Mouse (Mus musculus): Measurements from ENCODE around the gene 1500015O10Rik. TPM values are rescaled to one million over a fixed set of nuclear protein-coding genes. Genes with fewer than 3 reads are reported as not detected.
A peak's percentile ranks its signal among the peaks of the same experiment; 100 is the strongest.

Gene 1500015O10Rik
- total RNA-seq, 2 experiments from 2014 or later = 2.7 to 9.3 TPM

DNA sequence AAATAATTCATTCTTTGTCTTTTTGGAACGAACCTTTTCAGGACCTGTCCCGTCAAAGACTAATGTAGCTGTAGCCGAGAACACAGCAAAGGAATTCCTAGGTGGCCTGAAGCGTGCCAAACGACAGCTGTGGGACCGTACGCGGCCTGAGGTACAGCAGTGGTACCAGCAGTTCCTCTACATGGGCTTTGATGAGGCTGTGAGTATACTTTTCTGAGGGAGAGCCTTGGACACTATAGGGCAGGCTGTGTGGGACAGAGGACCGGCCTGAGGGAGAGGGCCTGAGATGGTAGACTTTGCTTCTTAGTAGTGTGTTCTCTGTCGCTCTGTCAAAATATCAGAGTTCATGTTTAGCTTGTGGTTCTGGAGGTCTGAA, 8.1 kb downstream of the 1500015O10Rik start:
- no peak for DNase-seq
- no peak overlapping the region for H3K4me3 ChIP-seq
- no peak for TF ChIP-seq CTCF (IDR thresholded peaks at IDR 0.05)
- intact Hi-C loops (cut with DNase I) = loop anchor here (1.0 kb wide), 1 partner anchor 439 kb away; no protein-coding TSS in a partner anchor
- H3K27ac ChIP-seq = no peak overlapping the region

DNA sequence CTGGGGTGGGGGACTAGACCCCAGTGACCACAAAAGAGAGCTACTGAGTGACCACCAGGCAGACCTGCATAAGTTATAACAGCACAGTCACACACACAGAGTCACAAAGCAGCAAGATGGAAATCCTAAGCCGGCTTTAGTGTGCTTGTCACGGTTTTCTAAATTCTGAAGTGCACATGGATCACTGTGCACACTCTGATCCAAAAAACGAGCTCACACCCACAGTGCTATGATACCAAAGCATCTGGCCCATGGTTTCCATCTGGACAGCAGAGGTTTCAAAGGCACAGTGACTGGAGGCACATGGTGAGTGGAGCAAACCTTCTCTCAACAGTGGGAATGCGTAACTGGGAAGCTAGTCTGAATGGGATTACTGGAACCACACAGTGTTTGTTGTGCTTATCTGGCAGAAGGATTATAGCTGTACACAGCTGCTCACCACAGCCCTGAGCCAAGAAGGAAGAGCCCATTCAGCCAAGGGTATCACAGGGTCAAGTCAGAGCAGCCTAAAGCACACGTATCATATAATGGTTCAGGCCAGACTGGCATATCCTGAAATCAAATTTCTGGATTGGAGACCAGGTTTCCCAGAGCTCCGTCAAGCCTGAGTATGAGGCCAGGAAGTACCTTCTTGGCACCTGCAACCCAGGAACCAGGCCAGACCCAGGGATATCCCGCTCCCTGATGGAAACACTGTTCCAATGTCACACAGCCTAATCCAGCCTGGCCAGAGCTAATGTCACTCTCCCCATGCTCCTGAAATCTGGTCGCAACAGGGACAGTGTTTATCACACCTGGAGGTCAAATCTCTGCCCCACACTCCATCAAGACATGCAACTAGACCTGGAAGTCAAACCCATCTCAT, 24.3 kb downstream of the 1500015O10Rik start:
- TF ChIP-seq CTCF (IDR thresholded peaks at IDR 0.05) = no peak
- intact Hi-C loops (cut with DNase I) = no loop called here
- H3K4me3 ChIP-seq = no peak overlapping the region
- H3K27ac ChIP-seq = peak overlapping the region; percentile 1; the same call in 1 of the 2 replicates
- no peak for DNase-seq

DNA sequence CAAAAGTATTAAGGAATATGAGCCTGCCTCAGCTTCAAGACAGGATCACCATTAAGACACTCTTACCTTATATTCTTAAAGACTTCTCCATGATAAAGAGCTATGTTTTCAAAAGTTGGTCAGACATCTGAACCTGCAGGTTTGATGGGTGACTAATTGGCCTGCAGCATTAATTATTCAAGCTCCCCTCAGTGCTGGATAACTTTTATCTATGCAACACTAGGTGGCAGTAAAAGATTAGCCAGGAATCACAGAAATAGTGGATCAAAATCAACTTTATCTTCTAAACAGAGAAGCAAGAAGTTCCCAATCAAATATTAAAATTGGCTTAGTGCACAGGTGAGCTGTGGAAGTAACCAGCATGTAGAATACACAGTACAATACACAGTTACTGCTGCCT, 29.7 kb downstream of the 1500015O10Rik start:
- Histone ChIP-seq H3K27ac (no peak overlapping the region), H3K4me3 (no peak overlapping the region)
- intact Hi-C loops (cut with DNase I) = loop anchor here (5.0 kb wide), 4 partner anchors 67 to 307 kb away; partner anchors contain the start of gene Uxs1
- DNase-seq = no peak
- peak; percentile 77 for TF ChIP-seq CTCF (IDR thresholded peaks at IDR 0.05)

DNA sequence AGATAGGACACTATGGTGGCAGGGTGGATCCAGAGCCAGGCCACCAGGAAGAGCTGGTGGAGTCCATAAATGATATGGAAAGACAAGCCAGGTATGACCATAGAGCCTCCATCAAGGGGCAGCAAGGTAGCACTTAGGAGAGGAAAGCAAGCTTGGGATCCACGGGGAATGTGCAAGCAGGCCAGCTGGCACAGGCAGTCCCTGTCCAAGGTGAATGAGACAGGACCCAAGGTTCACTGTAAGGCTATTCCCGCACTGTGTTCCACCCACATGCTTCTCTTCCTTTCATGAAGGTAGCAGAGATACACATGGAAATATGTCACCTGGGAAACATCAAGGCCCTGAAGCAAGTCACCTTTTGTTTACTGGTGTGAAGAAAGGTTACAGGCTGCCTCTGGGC, 34.1 kb downstream of the 1500015O10Rik start:
- Histone ChIP-seq H3K27ac (no peak overlapping the region), H3K4me3 (no peak overlapping the region)
- no peak for TF ChIP-seq CTCF (IDR thresholded peaks at IDR 0.05)
- DNase-seq = no peak
- intact Hi-C loops (cut with DNase I) = loop anchor here (5.0 kb wide), 4 partner anchors 63 to 303 kb away; partner anchors contain the start of gene Uxs1

DNA sequence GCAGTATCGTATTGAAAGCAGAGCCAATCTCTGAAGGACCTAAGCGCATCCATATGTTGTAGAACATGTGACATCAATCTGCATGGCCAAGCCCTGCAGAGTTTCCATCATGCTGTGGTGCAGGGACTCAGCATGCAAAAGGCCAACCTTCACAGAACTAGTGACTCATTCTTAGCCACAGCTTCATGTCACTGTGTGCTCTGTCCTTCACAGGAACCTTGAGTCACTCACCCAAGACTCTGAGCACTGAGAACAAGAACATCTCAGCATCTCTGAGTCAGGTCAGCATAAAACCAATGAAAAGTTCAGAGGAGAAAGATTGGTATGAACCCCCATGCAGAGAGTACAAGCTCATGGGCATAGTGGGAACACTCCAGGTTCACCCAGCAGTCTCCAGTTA, 35.9 kb downstream of the 1500015O10Rik start:
- DNase-seq = no peak
- Histone ChIP-seq H3K27ac (no peak overlapping the region), H3K4me3 (no peak overlapping the region)
- TF ChIP-seq CTCF (IDR thresholded peaks at IDR 0.05) = no peak
- intact Hi-C loops (cut with DNase I) = no loop called here

DNA sequence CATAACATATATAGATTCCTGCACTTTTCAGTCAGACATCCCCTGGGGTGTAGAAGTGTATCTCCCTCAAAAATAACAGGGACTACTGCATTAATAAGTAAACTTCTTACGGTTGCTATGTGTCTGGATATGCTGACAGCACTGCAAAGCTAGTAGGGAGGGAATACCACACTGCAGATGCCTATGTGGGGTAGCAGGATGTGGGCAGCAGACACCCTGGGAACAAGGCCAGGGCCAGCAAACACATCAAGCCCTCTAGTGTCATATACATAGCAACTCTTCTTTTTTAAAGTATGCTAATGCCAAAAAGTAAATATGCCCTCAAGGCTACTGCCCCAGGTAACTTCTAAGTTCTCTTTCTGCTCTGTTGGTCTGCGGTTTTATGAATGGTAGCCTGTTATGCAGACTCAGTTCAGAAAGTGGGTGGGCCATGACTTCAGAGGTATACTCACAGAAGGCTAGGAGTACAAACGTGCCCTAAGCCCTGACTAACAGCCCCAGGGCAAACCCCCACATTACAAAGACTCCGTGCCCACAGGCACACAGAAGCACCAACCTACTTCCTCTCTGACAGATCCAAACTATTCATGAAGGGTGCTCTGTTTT, 38.1 kb downstream of the 1500015O10Rik start:
- intact Hi-C loops (cut with DNase I) = no loop called here
- H3K27ac ChIP-seq = no peak overlapping the region
- TF ChIP-seq CTCF (IDR thresholded peaks at IDR 0.05) = no peak
- no peak overlapping the region for H3K4me3 ChIP-seq
- DNase-seq = no peak

DNA sequence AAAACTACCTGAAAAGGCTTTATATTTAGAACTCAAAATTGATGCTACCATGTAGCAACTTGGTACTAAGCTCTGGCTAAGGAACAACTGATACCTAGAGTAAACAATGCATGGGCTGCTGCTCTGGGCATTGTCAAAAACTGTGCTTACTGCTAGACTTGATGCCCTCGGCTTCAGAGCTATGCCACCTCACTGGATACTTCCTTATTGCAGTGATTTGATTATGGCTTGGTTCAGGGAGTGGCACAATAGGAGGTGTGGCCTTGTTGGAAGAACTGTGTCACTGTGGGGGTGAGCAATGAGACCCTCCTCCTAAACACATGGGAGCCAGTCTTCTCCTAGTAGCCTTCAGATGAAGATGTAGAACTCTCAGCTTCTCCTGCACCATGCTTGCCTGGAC, 38.9 kb downstream of the 1500015O10Rik start:
- no peak for TF ChIP-seq CTCF (IDR thresholded peaks at IDR 0.05)
- H3K27ac ChIP-seq = no peak overlapping the region
- no peak for DNase-seq
- no peak overlapping the region for H3K4me3 ChIP-seq
- intact Hi-C loops (cut with DNase I) = no loop called here

DNA sequence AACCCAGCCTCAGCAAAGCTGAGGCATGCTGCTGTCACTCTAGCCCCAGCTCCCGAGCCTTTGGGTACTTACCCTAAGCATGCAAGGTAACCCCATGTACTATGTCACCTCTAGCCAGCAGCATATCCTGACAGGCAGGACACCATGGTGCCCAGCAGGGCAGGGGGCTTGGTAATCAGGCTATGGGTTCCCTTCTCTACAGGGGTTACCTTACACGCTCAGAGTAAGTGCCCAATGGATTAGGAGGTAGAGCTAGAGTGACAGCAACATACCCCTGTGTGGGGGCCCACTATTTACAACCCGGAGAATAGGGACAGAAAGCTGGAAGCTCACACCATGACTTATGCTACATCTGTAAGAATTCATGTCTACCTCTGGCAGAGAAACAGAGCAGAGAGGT, 39.6 kb downstream of the 1500015O10Rik start:
- no peak overlapping the region for H3K27ac ChIP-seq
- no peak overlapping the region for H3K4me3 ChIP-seq
- TF ChIP-seq CTCF (IDR thresholded peaks at IDR 0.05) = no peak
- DNase-seq = no peak
- intact Hi-C loops (cut with DNase I) = no loop called here

DNA sequence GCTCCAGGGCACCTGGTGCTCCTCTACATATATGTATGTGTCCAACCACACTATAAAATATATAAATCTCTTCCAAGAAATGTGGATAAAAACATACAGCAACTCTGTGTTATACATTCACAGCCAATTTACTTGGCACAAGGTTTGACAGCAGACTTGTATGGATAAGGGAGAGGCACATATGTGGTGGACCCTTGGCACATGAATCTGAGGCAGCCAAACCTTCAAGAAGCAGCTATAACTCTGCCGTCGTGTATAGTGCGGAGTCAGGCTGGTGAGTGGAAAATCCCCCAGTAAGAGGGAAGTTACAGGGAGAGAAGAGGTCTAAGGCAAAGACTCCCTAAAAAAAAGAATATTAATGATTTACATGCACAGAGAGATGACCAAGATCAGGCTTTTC, 42.3 kb downstream of the 1500015O10Rik start:
- Histone ChIP-seq H3K27ac (no peak overlapping the region), H3K4me3 (no peak overlapping the region)
- no peak for TF ChIP-seq CTCF (IDR thresholded peaks at IDR 0.05)
- intact Hi-C loops (cut with DNase I) = no loop called here
- DNase-seq = no peak

DNA sequence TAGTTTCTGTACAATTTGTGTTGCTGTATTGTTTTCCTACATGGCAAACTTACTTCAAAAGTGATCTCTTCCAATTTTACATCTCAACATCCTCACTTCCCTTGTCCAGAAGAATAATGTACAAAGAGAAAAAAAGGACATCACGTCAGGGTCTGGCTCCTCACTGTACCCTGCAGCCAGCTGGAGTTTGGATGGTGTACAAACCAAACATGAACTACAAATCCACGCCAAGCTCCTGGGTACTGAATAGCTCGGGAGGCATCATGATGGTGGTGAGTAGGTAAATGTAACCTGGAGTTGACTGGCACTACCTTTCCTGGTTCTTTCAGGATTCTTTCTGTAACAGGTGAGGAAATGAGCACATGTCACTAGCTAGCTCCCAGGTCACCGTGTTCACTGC, 43.7 kb downstream of the 1500015O10Rik start:
- intact Hi-C loops (cut with DNase I) = no loop called here
- no peak for TF ChIP-seq CTCF (IDR thresholded peaks at IDR 0.05)
- no peak overlapping the region for H3K27ac ChIP-seq
- no peak overlapping the region for H3K4me3 ChIP-seq
- DNase-seq = no peak

DNA sequence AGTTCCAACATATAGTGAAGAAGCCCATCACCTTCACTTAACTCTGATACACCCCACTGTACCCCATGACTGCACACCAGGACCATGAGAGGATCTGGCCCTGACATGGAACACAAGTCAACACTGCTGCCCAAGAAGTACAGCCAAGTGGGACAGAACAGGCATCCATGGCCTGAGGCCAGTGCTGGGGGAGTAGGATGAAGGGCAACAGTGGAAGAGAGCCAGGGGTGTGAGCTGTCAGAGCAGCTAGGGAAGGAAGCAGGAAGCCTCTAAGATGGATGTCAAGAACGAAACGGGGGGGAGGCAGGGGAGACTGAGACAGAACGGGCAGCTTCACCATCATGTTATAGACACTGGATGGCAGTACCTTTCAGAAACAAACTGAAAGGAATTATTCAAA, 45.7 kb downstream of the 1500015O10Rik start:
- no peak overlapping the region for H3K4me3 ChIP-seq
- no peak overlapping the region for H3K27ac ChIP-seq
- peak; percentile 41 for DNase-seq
- intact Hi-C loops (cut with DNase I) = no loop called here
- TF ChIP-seq CTCF (IDR thresholded peaks at IDR 0.05) = no peak

DNA sequence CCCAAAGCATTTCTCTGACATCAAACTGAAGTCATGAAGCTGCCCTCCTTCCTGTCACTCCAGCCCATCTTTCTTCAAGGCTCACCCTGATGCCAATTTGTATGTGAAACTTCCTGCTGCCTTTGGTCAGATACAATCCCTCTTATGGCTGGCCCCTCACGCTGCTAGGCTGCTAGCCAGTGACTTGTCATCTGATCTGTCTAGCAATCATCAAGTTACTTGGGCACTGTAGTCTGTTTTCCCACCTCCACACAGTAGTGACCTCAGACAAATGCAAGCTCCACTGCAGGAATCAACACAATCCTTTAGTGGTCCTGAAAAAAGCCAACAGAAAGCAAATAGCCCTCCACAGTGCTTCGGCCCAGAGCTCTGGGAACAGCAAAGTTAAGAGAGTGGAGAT, 50.8 kb downstream of the 1500015O10Rik start:
- peak; percentile 35 for DNase-seq
- Histone ChIP-seq H3K27ac (no peak overlapping the region), H3K4me3 (no peak overlapping the region)
- intact Hi-C loops (cut with DNase I) = no loop called here
- no peak for TF ChIP-seq CTCF (IDR thresholded peaks at IDR 0.05)

DNA sequence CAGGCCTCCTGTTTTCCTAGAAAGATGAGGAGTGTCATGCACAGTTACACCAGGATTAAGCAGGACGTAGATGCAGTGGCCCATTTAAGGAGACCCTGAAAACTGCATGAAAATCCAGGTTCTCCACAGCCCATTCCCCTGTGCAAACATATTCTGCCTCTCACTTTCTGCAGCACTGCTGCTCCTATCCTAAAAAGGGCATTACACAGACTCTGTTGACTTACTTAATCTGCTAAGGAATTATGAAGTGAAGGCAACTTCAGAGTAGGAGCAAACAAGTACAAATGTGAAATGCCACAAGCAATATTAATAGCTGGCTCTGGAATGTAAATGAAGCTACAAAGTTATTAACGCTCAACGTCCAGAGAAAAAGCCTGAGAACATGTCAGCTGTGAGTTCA, 51.3 kb downstream of the 1500015O10Rik start:
- no peak overlapping the region for H3K27ac ChIP-seq
- intact Hi-C loops (cut with DNase I) = no loop called here
- no peak for TF ChIP-seq CTCF (IDR thresholded peaks at IDR 0.05)
- no peak for DNase-seq
- H3K4me3 ChIP-seq = no peak overlapping the region

Measured in gastrocnemius, adult 2 months (tissue).